Mouse (Mus musculus) heart, embryonic 13.5 days (tissue): ENCODE data around the gene Arvcf. TPM values are rescaled to one million over a fixed set of nuclear protein-coding genes. Genes with fewer than 3 reads are reported as not detected.

Experiments
- ATAC-seq: fragments of 200-750 bp; cut with Nextera tagmentation; 2 replicates; pipeline ENCODE4 v1.8.0; 2017; ENCODE audit warnings: moderate TSS enrichment; ENCODE audit not compliant: insufficient number of reproducible peaks, low FRiP score, low TSS enrichment; ENCODE audit errors: extremely low read depth
- H3K27ac ChIP-seq: fragments of 300-500 bp; sonication (generic); replicated peaks from 2 replicates; pipeline ENCODE4 v1.5.1; 2015; ENCODE audit warnings: moderate library complexity, mild to moderate bottlenecking, inconsistent platforms
- H3K27me3 ChIP-seq: fragments of 300-500 bp; sonication (generic); replicated peaks from 2 replicates; pipeline ENCODE4 v1.6.1; 2015; ENCODE audit warnings: mild to moderate bottlenecking, inconsistent platforms
- H3K36me3 ChIP-seq: fragments of 300-500 bp; sonication (generic); 2 replicates; pipeline ENCODE4 v1.6.1; 2015; ENCODE audit warnings: mild to moderate bottlenecking, inconsistent platforms
- H3K4me1 ChIP-seq: fragments of 300-500 bp; sonication (generic); 2 replicates; pipeline ENCODE4 v1.6.1; 2015; ENCODE audit warnings: inconsistent platforms
- H3K4me2 ChIP-seq: fragments of 300-500 bp; sonication (generic); 2 replicates; pipeline ENCODE4 v1.6.1; 2015; ENCODE audit warnings: inconsistent platforms, mild to moderate bottlenecking, moderate library complexity
- H3K4me3 ChIP-seq: fragments of 300-500 bp; sonication (generic); 2 replicates; pipeline ENCODE4 v1.5.1; 2015; ENCODE audit warnings: moderate library complexity, mild to moderate bottlenecking, inconsistent platforms
- H3K9ac ChIP-seq: fragments of 300-500 bp; sonication (generic); 2 replicates; pipeline ENCODE4 v1.6.1; 2015; ENCODE audit warnings: inconsistent platforms, mild to moderate bottlenecking, moderate library complexity
- H3K9me3 ChIP-seq: fragments of 300-500 bp; sonication (generic); 2 replicates; pipeline ENCODE4 v1.6.1; 2016; ENCODE audit warnings: inconsistent platforms
- WGBS: fragments of 180-500 bp; shearing (Covaris S2); methylation state at CpG from one replicate; pipeline ENCODE4 v1.1.7; 2015; ENCODE audit warnings: mixed read lengths; 5-methylcytosine and 5-hydroxymethylcytosine counted together
- polyA plus RNA-seq: library from polyadenylated mRNA; unstranded; fragments of >200 nt; fragmentation: Nextera tagmentation; extraction: Ambion mirVana; gene quantifications from 2 replicates; pipeline ENCODE4 v1.2.1, GENCODE M21; 2015

The Arvcf gene
- polyA plus RNA-seq, 1 experiment from 2014 or later: 32.0 TPM

DNA sequence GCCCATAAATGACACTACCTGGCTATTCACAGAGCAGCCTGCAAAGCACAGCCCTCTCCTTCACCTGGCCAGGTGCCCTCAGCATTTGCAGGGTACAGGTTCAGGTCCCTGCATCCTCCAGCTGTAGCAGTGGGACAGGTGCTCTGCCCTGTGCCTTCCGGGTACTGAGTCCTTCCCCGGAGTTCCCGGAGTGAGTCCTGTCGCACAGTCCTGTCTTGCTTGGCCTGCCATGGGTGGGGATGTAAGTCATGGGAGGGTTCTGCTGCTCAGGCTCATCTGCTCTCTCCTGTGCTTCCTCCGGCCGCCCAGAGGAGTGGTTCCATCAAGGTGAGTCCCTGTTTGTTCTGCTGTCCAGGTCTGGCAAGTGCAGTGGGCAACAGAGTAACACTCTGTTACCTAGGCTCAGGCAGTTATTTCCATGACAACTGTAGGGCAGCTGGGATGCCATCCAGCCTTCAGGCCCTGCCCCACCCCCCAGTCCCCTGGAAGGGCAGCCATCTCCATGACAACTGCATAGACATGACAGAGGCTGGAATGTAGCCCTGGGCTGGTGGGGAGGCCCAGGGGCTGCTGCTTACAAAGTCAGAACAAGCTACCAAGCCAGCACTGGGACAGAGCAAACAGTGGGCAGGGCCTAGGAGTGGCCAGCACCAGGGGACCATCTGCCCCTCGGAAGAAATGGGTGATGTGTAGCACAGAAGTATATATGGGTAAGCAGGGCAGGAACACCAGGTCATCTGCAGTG, 52.7 kb downstream of the Arvcf start:
- H3K27me3 ChIP-seq: no peaks in the 10 kb centered on the region
- peaks cover 84% of the 10 kb centered on the region for H3K36me3 ChIP-seq
- H3K27ac ChIP-seq: peak overlapping the region; percentile 76
- H3K4me3 ChIP-seq: no peak overlapping the region
- WGBS: 42% methylated on average over 7 of the region's 7 CpGs
- peak; percentile 26; the same call in 1 of the 2 replicates for ATAC-seq
- no peak overlapping the region for H3K4me2 ChIP-seq
- H3K9ac ChIP-seq: peak overlapping the region; percentile 28
- H3K4me1 ChIP-seq: peaks cover 46% of the 10 kb centered on the region
- no peaks in the 10 kb centered on the region for H3K9me3 ChIP-seq

DNA sequence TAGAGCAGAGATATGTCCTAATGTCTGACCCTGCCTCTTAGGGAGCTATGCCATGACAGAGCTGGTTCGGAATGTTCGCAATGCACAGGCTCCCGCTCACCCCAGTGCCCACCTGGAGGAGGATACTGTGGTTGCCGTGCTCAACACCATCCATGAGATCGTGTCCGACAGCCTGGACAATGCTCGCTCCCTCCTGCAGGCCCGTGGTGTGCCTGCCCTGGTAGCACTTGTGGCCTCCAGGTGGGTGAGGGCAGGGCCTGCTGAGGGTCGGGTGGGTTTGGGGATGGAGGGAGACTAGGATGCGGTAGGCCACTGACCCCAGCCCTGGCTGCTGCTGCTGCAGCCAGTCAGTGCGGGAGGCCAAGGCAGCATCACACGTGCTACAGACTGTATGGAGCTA, 55.3 kb downstream of the Arvcf start:
- Histone ChIP-seq H3K27me3 (no peaks in the 10 kb centered on the region), H3K9me3 (no peaks in the 10 kb centered on the region), H3K36me3 (peaks cover 87% of the 10 kb centered on the region), H3K27ac (no peak overlapping the region), H3K9ac (0 out of 2 replicates have a peak overlapping the region, but pooled peaks have one; percentile 5), H3K4me1 (peaks cover 52% of the 10 kb centered on the region), H3K4me3 (no peak overlapping the region), H3K4me2 (no peak overlapping the region)
- ATAC-seq: no peak
- whole genome bisulfite sequencing: 85% methylated on average over 12 of the region's 12 CpGs

DNA sequence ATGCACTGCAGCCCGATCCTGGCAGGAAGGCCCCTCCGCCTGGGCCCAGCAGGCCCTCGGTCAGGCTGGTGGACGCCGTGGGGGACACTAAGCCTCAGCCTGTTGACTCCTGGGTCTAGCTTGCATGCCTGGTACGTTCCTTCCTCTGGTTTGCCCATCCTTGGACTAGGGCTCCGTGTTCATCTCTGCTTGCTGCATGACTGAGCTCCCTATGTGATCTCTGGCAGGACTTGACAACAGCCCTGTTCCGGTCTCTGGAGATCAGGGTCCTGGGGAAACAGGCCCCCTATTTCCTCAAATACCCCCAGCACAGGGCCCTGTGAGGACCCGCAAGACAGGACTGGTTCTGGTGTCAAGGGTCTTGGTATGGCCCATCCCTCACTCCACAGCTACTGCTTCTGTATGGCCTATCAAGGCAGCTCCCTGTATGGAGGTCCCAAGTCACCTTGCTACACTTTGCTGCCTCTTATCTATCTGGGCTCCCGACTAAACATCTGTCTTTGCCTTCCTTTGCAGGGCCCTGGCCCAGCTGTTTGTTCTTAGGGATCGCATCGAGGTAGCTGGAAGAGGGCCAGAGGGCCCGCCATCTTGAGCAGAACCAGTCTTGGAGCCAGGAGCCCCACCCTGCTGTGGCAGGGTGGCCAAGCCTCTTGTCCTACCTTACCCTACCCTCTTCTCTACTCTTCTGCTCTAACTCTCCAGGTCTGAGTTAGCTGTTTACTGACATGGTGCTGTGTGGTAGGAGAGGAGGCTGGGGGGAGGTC, 57.3 kb downstream of the Arvcf start:
- Histone ChIP-seq H3K4me1 (peaks cover 47% of the 10 kb centered on the region), H3K9me3 (no peaks in the 10 kb centered on the region), H3K4me2 (no peak overlapping the region), H3K27me3 (no peaks in the 10 kb centered on the region), H3K4me3 (no peak overlapping the region), H3K27ac (peak overlapping the region; percentile 48), H3K36me3 (peaks cover 87% of the 10 kb centered on the region), H3K9ac (peak overlapping the region; percentile 6; the same call in 1 of the 2 replicates)
- WGBS: 83% methylated on average over 13 of the region's 13 CpGs
- no peak for ATAC-seq

- Histone ChIP-seq H3K9ac (peak overlapping the region; percentile 6; the same call in 1 of the 2 replicates), H3K4me3 (no peak overlapping the region), H3K4me2 (no peak overlapping the region), H3K36me3 (peaks cover 91% of the 10 kb centered on the region), H3K27me3 (no peaks in the 10 kb centered on the region), H3K9me3 (no peaks in the 10 kb centered on the region), H3K4me1 (peaks cover 41% of the 10 kb centered on the region), H3K27ac (peak overlapping the region; percentile 48)
- no peak for ATAC-seq
- 63% methylated on average over 2 of the region's 2 CpGs for WGBS
Measured at GRCm38 (mm10) chr16:18405876-18406275, 57.9 kb downstream of the Arvcf start.

GRCm38 (mm10) chr16:18406293-18406692, 58.3 kb downstream of the Arvcf start:
- H3K9me3 ChIP-seq: no peaks in the 10 kb centered on the region
- WGBS: 8% methylated on average over 2 of the region's 2 CpGs
- no peak overlapping the region for H3K9ac ChIP-seq
- H3K4me3 ChIP-seq: no peak overlapping the region
- H3K4me1 ChIP-seq: peaks cover 37% of the 10 kb centered on the region
- no peak overlapping the region for H3K4me2 ChIP-seq
- no peak; the same call in 1 of the 2 replicates for ATAC-seq
- H3K27me3 ChIP-seq: no peaks in the 10 kb centered on the region
- H3K27ac ChIP-seq: no peak overlapping the region; the same call in 1 of the 2 replicates
- H3K36me3 ChIP-seq: peaks cover 93% of the 10 kb centered on the region

DNA sequence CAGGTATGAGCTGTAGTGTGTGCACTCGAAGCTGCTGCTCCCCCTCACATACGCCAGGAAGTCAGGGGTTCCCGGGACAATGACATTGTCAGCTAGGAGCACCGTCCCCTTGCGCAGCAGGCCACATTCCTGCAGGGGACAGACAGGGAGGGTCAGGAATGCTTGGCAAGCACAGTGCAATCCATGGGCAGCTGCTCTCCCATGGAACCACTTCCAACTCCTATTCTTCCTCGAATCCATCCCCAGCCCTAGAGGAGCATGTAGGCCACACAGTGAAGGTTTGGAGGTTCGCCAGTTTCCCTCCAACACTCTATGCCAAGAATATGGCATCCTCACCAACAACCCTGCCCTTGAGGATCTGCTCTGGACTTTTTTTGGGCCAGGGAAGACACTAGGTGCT, 59.9 kb downstream of the Arvcf start:
- no peaks in the 10 kb centered on the region for H3K9me3 ChIP-seq
- no peak overlapping the region for H3K4me2 ChIP-seq
- H3K27me3 ChIP-seq: no peaks in the 10 kb centered on the region
- peaks cover 40% of the 10 kb centered on the region for H3K4me1 ChIP-seq
- H3K27ac ChIP-seq: peak overlapping the region; percentile 82
- peak overlapping the region; percentile 42; the same call in 1 of the 2 replicates for H3K9ac ChIP-seq
- 45% methylated on average over 7 of the region's 7 CpGs for WGBS
- 0 out of 2 replicates have a peak, but pooled peaks have one; percentile 6 for ATAC-seq
- H3K4me3 ChIP-seq: no peak overlapping the region
- peaks cover 92% of the 10 kb centered on the region for H3K36me3 ChIP-seq

DNA sequence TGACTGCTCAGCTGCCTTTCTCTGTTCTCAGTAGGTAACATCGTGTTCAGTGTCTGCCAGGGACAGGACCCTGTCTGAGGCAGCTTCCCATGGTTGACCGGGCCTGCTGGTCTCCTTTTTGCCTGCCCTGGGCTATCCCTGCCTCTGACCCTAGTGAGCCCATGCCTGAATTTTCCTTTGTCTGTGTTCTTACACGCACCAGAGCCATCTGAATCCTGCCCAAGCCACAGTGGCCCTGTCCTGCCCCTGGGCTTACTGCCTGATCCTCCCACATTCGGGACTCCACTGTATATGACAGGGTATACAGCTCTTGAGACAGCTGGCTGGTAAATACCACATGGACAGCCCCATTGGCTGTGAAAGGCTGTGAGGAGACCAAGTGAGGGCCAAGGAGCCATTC, 61.8 kb downstream of the Arvcf start:
- Histone ChIP-seq H3K4me3 (no peak overlapping the region), H3K9me3 (no peaks in the 10 kb centered on the region), H3K36me3 (peaks cover 84% of the 10 kb centered on the region), H3K27ac (0 out of 2 replicates have a peak overlapping the region, but pooled peaks have one; percentile 8), H3K9ac (peak overlapping the region; percentile 6; the same call in 1 of the 2 replicates), H3K4me2 (no peak overlapping the region), H3K4me1 (peaks cover 40% of the 10 kb centered on the region), H3K27me3 (no peaks in the 10 kb centered on the region)
- no peak for ATAC-seq
- WGBS: 82% methylated on average over 4 of the region's 4 CpGs

- 84% methylated on average over 5 of the region's 5 CpGs for WGBS
- Histone ChIP-seq H3K4me2 (no peak overlapping the region), H3K27ac (no peak overlapping the region), H3K36me3 (peaks cover 83% of the 10 kb centered on the region), H3K4me3 (no peak overlapping the region), H3K27me3 (no peaks in the 10 kb centered on the region), H3K4me1 (peaks cover 38% of the 10 kb centered on the region), H3K9me3 (no peaks in the 10 kb centered on the region), H3K9ac (no peak overlapping the region)
- no peak for ATAC-seq
Measured at GRCm38 (mm10) chr16:18410418-18410817, 62.4 kb downstream of the Arvcf start.

DNA sequence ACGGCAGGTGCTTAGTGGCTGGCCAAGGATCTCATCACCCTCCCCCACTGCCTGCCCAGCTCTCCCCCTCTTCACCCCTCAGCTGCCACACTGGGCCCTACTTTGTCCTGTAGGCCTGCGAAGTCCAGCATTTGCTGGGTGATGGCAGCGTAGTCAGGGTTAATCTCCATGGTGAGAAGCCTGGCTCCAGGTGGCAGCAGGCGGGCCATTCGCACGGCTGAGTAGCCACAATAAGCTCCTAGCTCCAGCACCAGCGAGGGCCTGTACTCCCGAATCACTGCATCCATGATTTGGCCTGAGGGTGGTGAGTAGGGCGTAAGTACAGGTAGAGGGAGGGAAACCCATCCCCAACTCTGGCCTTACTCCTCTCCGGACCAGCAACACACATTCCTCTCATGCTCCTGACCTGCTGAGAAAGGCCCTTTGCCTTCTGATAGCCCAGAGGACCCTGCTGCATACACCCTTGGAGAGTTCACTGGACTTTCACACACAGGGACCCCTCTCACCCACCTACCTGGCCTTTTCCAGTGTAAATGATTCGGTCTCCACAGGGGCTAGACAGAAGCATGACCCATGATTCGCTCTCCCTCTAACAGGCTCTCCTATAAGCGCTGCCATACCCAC, 63.2 kb downstream of the Arvcf start:
- Histone ChIP-seq H3K9me3 (no peaks in the 10 kb centered on the region), H3K36me3 (peaks cover 84% of the 10 kb centered on the region), H3K4me3 (no peak overlapping the region), H3K9ac (no peak overlapping the region), H3K4me2 (no peak overlapping the region), H3K27ac (no peak overlapping the region), H3K27me3 (no peaks in the 10 kb centered on the region), H3K4me1 (peaks cover 34% of the 10 kb centered on the region)
- 86% methylated on average over 13 of the region's 13 CpGs for WGBS
- ATAC-seq: no peak

DNA sequence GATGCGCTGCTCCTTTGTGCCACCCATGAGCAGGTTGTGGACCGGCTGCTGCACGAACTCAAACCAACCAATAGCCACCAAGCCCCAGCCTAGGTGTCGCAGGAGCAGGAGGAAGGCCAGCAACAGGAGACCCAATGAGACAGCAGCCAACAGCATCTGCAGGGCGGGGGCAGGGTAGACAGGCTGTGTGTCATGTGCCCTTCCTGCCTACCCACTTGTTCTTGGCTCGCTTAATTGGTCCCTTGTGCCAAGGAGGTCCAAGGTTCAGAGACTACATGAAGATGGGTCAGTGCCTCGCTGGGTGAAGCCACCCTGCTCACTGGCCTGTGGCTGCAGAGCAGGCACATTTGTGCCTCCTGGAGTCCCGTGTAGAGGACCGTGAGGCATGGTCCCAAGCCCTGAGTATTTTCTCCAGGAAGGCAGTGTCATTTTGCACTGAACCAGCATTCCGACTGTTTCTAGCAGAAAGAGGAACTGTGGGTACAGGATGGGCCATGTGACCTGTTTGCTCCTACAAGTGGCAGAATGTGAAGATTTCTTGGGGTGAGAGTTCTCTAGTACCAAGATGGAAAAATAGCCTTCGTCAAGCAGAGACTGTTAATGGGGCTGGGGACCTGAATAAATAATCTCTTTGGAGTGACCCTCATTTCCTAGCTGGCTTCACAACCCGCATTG, 64.0 kb downstream of the Arvcf start:
- Histone ChIP-seq H3K9me3 (no peaks in the 10 kb centered on the region), H3K4me2 (no peak overlapping the region), H3K36me3 (peaks cover 82% of the 10 kb centered on the region), H3K9ac (no peak overlapping the region), H3K27me3 (no peaks in the 10 kb centered on the region), H3K27ac (no peak overlapping the region), H3K4me1 (peaks cover 36% of the 10 kb centered on the region), H3K4me3 (no peak overlapping the region)
- WGBS: 82% methylated on average over 12 of the region's 12 CpGs
- ATAC-seq: no peak
